Comparison of ENCODE assay signal across 8 mouse cellular contexts in genomic region chr5:113365921-113366320, GRCm38 (mm10). TPM values are rescaled to one million over a fixed set of nuclear protein-coding genes. Genes with fewer than 3 reads are reported as not detected.
A peak's percentile ranks its signal among the peaks of the same experiment; 100 is the strongest.
DNase-seq lines count a peak whose midpoint lies in the region; ATAC-seq and TF ChIP-seq lines count a peak whose summit lies in the region.

No protein-coding gene starts in this region.

- peak; percentile 59 to 60 for DNase-seq in B cell, adult 2 months
- DNase-seq in adrenal gland, adult 18-20 months (ENCODE audit: low spot score in 2 of 2), result peak; percentile 72
- peak; percentile 90 for DNase-seq in embryo, embryonic 10 days (ENCODE audit: low spot score)
- DNase-seq in gastrocnemius, postnatal 14 days, result peak; percentile 65
- DNase-seq in kidney, postnatal 10 days, result peak; percentile 84
- peak; percentile 50 for DNase-seq in liver, embryonic 11.5 days (ENCODE audit: low spot score)
- peak; percentile 29 for DNase-seq in thymus, adult 2 months

- peak; percentile 86 for TF ChIP-seq CTCF in thymus, adult 2 months (IDR thresholded peaks at IDR 0.05; ENCODE audit: borderline replicate concordance, control insufficient read depth, extremely low read depth, insufficient read depth, low read length, poor library complexity)

- WGBS in liver, embryonic 11.5 days, result 6% methylated on average over 20 of the region's 20 CpGs
- WGBS in neural tube, embryonic 13.5 days, result 5% methylated on average over 20 of the region's 20 CpGs
- WGBS in thymus, adult 2 months, result 5% methylated on average over 20 of the region's 20 CpGs

- TF ChIP-seq POLR2A in thymus, adult 2 months (IDR thresholded peaks at IDR 0.05; ENCODE audit: control insufficient read depth, extremely low read depth, insufficient read depth, low read length, poor library complexity), result no peak

- H3K4me3 ChIP-seq in liver, embryonic 11.5 days (ENCODE audit: low read depth, low read length), result no peak overlapping the region
- no peak overlapping the region for H3K4me3 ChIP-seq in neural tube, embryonic 13.5 days
- no peak overlapping the region for H3K4me3 ChIP-seq in thymus, adult 2 months (ENCODE audit: control insufficient read depth, insufficient read depth, low read length)

- no peak overlapping the region for H3K27ac ChIP-seq in liver, embryonic 11.5 days (ENCODE audit: low read depth, low read length)
- H3K27ac ChIP-seq in neural tube, embryonic 13.5 days (replicated peaks), result no peak overlapping the region
- H3K27ac ChIP-seq in thymus, adult 2 months (ENCODE audit: control insufficient read depth, insufficient read depth, low read length), result no peak overlapping the region

- H3K9me3 ChIP-seq in liver, embryonic 11.5 days (ENCODE audit: control insufficient read depth, low read length), result no peaks in the 10 kb centered on the region
- H3K9me3 ChIP-seq in neural tube, embryonic 13.5 days, result no peaks in the 10 kb centered on the region

- H3K9ac ChIP-seq in liver, embryonic 11.5 days (ENCODE audit: low read depth, low read length), result no peak overlapping the region
- H3K9ac ChIP-seq in neural tube, embryonic 13.5 days, result no peak overlapping the region

- no peaks in the 10 kb centered on the region; the same call in 1 of the 2 replicates for H3K27me3 ChIP-seq in liver, embryonic 11.5 days (replicated peaks; ENCODE audit: control insufficient read depth, insufficient read depth, low read length)
- peaks cover 11% of the 10 kb centered on the region for H3K27me3 ChIP-seq in neural tube, embryonic 13.5 days
- H3K27me3 ChIP-seq in thymus, adult 2 months (ENCODE audit: control insufficient read depth, insufficient read depth, low read length), result no peaks in the 10 kb centered on the region

- no peak overlapping the region for H3K4me2 ChIP-seq in liver, embryonic 11.5 days
- H3K4me2 ChIP-seq in neural tube, embryonic 13.5 days, result no peak overlapping the region

- no peak for ATAC-seq in liver, embryonic 11.5 days (replicated peaks; ENCODE audit: low FRiP score)
- peak; percentile 67; the same call in 1 of the 2 replicates for ATAC-seq in neural tube, embryonic 13.5 days (ENCODE audit: low read depth)

- intact Hi-C loops in gastrocnemius, postnatal 14 days (cut with DNase I; ENCODE audit: low total_unique reads), result loop anchor here (2.0 to 10.0 kb wide), 2 partner anchors 361 to 449 kb away; no protein-coding TSS in a partner anchor

- H3K4me1 ChIP-seq in liver, embryonic 11.5 days (replicated peaks; ENCODE audit: control insufficient read depth, insufficient read depth, low read length), result no peaks in the 10 kb centered on the region
- H3K4me1 ChIP-seq in neural tube, embryonic 13.5 days (replicated peaks), result peaks cover 5% of the 10 kb centered on the region; the same call in 1 of the 2 replicates
- H3K4me1 ChIP-seq in thymus, adult 2 months (replicated peaks; ENCODE audit: control insufficient read depth, insufficient read depth, low read length), result no peaks in the 10 kb centered on the region

- H3K36me3 ChIP-seq in liver, embryonic 11.5 days (ENCODE audit: control insufficient read depth, insufficient read depth, low read length), result no peaks in the 10 kb centered on the region
- no peaks in the 10 kb centered on the region for H3K36me3 ChIP-seq in neural tube, embryonic 13.5 days
- H3K36me3 ChIP-seq in thymus, adult 2 months (ENCODE audit: control insufficient read depth, insufficient read depth, low read length), result no peaks in the 10 kb centered on the region

RNA-seq across cellular contexts. Expression of gene Aym1, which starts 8.8 kb away (rescaled TPM):
- not detected for total RNA-seq in adrenal gland, adult 18-20 months (2021)
- total RNA-seq in gastrocnemius, postnatal 14 days (2021), result not detected
- polyA plus RNA-seq in liver, embryonic 11.5 days (2014; fragmentation: Nextera tagmentation; extraction: Ambion mirVana), result not detected in 2 replicates
- not detected in 2 replicates for polyA plus RNA-seq in neural tube, embryonic 13.5 days (2015; fragmentation: Nextera tagmentation; extraction: Ambion mirVana)
- not detected in 2 replicates for polyA plus RNA-seq in thymus, adult 2 months (2012; rRNA removed)

RNA-seq across cellular contexts. Expression of gene Sgsm1, which starts 55.3 kb away (rescaled TPM):
- total RNA-seq in adrenal gland, adult 18-20 months (2021), result 10 to 100 TPM in 1 of 2 experiments, 1 to 10 TPM in 1; 8.8 to 12.2 TPM
- total RNA-seq in gastrocnemius, postnatal 14 days (2021), result under 1 TPM; 0.62 to 0.70 TPM
- 4.9 TPM in 2 replicates for polyA plus RNA-seq in liver, embryonic 11.5 days (2014; fragmentation: Nextera tagmentation; extraction: Ambion mirVana)
- polyA plus RNA-seq in neural tube, embryonic 13.5 days (2015; fragmentation: Nextera tagmentation; extraction: Ambion mirVana), result 13.0 and 16.5 TPM in 2 replicates
- polyA plus RNA-seq in thymus, adult 2 months (2012; rRNA removed), result 0.71 and 1.0 TPM in 2 replicates

Comparison
In these comparisons a context has a peak if more than half of its experiments do, and no peak if none do; other contexts are left out.
1. DNase-seq: peak in every context shown above with its lines; median percentile 90 in embryo, embryonic 10 days; 84 in kidney, postnatal 10 days; 72 in adrenal gland, adult 18-20 months; 65 in gastrocnemius, postnatal 14 days; 60 in B cell, adult 2 months; 50 in liver, embryonic 11.5 days; 29 in thymus, adult 2 months.